Mouse (Mus musculus): ENCODE data around the gene Clip4.
A peak's percentile ranks its signal among the peaks of the same experiment; 100 is the strongest.

Gene Clip4

DNA sequence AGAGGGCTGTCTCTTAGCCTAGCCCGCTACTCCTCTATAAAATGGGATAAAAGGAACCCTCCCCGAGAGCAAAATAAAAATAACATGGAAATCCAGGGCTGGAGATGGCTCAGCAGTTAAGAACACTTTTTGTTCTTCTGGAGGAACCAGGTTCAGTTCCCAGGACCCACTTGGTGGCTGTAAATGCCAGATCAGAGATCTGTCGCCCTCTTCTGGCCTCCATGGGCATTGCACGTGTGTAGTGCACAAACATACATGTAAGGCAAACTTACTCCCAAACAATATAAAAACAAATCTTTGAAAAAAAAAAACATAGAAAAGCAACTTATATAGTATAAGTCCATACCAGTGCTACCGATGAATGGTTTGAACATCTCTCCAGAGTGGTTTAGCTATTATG is 104.7 kb downstream of the Clip4 start:
- DNase-seq (ENCODE audit: low read depth, low spot score), result peak; percentile 14

- peak; percentile 68 for DNase-seq (ENCODE audit: low read depth, low spot score)
These were observed 105.8 kb downstream of the Clip4 start for GRCm38 (mm10) chr17:71874077-71874476.

DNA sequence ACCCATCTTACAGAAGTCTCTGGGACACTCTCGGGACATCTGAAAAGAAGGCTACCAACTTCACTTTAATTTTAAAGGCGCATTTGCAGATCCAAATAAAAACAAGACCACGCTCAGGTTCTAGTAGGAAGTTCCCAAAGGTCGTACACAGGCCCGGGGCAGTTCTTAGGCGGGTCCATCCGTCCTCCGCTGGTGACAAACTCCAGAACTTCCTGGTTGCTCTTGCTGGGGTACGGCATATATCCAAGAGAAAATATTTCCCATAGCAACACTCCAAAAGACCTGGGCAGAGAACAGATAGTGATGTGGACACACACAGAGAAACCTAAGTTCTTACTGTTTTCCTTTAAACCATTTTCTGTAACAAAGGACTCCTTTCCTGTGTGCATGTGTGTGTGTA is 106.5 kb downstream of the Clip4 start:
- no peak for DNase-seq (ENCODE audit: low read depth, low spot score)

- DNase-seq (ENCODE audit: low read depth, low spot score), result no peak
These were observed 107.2 kb downstream of the Clip4 start for GRCm38 (mm10) chr17:71875492-71875891.

DNA sequence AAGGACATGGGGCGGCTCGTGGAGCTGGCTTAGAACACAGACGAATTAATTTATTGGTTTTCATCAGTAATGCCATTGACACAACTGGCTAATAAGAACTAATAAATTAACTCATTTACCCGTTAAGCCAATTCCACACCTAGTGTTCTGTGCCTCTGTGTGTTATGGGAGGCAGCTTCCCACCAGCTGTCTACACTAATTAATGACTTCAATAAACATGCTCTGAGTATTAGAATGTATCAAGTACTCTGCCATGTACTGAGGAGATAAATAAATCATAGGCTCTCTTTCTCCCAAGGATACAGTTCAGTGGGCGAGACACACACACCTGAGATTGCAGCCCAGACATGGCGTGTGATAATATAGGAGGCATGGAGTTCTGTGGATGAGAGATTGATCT is 113.1 kb downstream of the Clip4 start:
- no peak for DNase-seq (ENCODE audit: low read depth, low spot score)

DNA sequence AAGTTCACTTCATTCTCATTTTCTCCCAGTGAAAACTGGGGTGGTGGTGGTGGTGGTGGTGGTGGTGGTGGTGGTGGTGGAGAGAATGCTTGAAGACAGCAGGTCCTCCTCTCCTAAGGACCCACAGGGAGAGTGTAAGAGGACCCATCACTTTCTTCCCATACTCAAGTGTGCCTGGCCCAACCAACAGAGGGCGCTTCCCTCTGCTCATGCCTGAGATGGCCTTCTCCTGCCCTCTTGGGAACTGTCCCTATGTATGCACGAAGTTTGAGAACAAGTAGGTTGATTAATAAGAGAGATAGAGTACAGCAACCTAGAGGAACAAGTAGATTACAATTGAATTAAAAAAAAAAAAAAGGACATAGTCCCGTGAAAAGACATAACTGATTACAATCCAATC is 140.8 kb downstream of the Clip4 start:
- peak; percentile 27 for DNase-seq (ENCODE audit: low read depth, low spot score)

GRCm38 (mm10) chr17:71913188-71913587 is 144.9 kb downstream of the Clip4 start:
- no peak for DNase-seq (ENCODE audit: low read depth, low spot score)
